Mouse (Mus musculus): ENCODE measurements around the gene Defb20. TPM values are rescaled to one million over a fixed set of nuclear protein-coding genes. Genes with fewer than 3 reads are reported as not detected.

Gene Defb20
- polyA plus RNA-seq (2014; fragmentation: Illumina TruSeq; extraction: RNeasy Lipid Tissue Mini Kit (QIAGEN cat#74804); ENCODE audit: low read depth, low replicate concordance), result not detected

GRCm38 (mm10) chr2:152476763-152477162 lies at the start of gene Defb20:
Gene Defb20 (plus strand): TSS chr2:152477063.

DNA sequence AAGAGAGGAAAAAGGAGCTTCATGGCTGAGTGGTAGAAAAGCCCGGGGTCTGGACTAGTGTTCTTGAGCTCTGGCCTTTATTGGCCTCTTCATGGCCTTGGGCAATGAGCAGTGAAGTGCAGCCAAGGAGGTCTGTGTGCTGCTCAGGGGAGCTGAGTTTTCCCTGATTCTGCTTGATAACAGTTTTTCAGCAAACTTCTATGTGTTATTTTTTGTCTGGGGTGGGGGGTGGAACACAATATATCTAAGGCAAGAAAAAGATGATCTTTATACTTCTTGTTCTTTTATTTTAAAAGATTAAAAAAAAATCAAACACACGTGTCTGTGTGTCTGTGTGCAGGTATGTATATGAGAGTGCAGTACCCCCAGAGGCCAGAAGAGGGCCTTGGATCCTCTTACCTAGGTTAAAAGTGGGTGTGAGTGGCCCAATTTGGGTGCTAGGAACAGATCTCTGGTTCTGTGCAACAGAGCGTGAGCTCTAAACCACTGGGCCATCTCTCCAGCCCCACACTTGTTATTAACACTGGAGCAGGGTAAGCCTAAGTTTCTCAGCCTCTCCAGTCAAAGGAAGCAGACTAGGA lies 12.2 kb upstream of the Defb20 start, which contains the start of gene Defb23:
TSS of gene Defb23 (minus strand) at position 51 of the 581 bp plus-strand sequence.

DNA sequence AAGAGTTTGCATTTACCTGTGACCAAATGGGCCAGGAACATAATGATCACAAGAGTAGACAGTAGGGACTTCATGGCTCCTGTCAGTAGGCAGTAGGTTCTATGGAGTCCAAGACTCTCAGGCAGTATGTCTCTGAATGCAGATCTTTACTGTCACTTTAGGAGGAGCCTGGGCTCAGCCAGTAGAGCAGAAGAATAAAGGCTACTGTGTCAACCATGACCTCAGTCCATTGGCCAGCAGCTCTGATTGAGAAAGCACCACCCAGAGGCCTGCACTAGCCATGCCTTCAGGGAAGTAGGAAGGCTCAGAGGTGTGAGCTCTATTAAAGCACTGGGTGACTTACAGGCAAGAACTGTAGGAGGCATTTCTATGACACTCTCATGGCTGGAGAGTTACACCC lies 13.2 kb downstream of the Defb20 start, which contains the start of gene Defb22:
TSS of gene Defb22 (minus strand) at position 101 of the 400 bp plus-strand sequence.

GRCm38 (mm10) chr2:152511592-152511991 lies 34.7 kb downstream of the Defb20 start, which contains the start of gene Defb26:
Gene Defb26 (minus strand): TSS chr2:152511692.

DNA sequence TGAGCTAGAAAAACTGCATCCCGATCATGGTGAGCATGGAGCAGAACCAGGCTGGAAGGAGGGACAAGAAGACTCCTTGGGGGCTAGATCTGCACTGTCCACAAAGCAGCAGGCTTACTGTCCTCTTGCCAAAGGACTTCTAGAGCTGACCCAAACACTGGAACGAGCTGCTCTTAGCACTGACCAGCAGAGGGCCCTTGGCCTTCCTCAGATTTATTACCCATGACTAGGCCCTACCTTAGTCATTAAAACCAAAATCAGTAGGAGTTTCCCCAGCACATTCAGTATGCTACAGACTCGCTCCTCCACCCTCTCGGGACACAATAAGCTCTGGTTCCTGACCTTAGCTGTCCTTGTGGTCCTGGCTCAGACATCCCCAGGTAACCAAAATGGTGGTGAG lies 41.1 kb downstream of the Defb20 start, which contains the start of gene Defb28:
TSS of gene Defb28 (plus strand) at position 275 of the 400 bp plus-strand sequence.

Other genes with a start within 250 kb of the Defb20 start
- 22.4 TPM for gene Tbc1d20, start 183.2 kb upstream of the Defb20 start, polyA plus RNA-seq (2014; fragmentation: Illumina TruSeq; extraction: RNeasy Lipid Tissue Mini Kit (QIAGEN cat#74804); ENCODE audit: low read depth, low replicate concordance)
- 0.44 TPM for gene Rbck1, start 144.4 kb upstream of the Defb20 start, polyA plus RNA-seq (2014; fragmentation: Illumina TruSeq; extraction: RNeasy Lipid Tissue Mini Kit (QIAGEN cat#74804); ENCODE audit: low read depth, low replicate concordance)
- not detected for gene Trib3, start 133.0 kb upstream of the Defb20 start, polyA plus RNA-seq (2014; fragmentation: Illumina TruSeq; extraction: RNeasy Lipid Tissue Mini Kit (QIAGEN cat#74804); ENCODE audit: low read depth, low replicate concordance)
- gene Nrsn2, start 100.4 kb upstream of the Defb20 start, polyA plus RNA-seq (2014; fragmentation: Illumina TruSeq; extraction: RNeasy Lipid Tissue Mini Kit (QIAGEN cat#74804); ENCODE audit: low read depth, low replicate concordance), result not detected
- gene Sox12, start 79.0 kb upstream of the Defb20 start, polyA plus RNA-seq (2014; fragmentation: Illumina TruSeq; extraction: RNeasy Lipid Tissue Mini Kit (QIAGEN cat#74804); ENCODE audit: low read depth, low replicate concordance), result 0.40 TPM
- gene Zcchc3, start 62.0 kb upstream of the Defb20 start, polyA plus RNA-seq (2014; fragmentation: Illumina TruSeq; extraction: RNeasy Lipid Tissue Mini Kit (QIAGEN cat#74804); ENCODE audit: low read depth, low replicate concordance), result 3.2 TPM
- gene 6820408C15Rik, start 61.5 kb upstream of the Defb20 start, polyA plus RNA-seq (2014; fragmentation: Illumina TruSeq; extraction: RNeasy Lipid Tissue Mini Kit (QIAGEN cat#74804); ENCODE audit: low read depth, low replicate concordance), result 0.36 TPM
- not detected for gene Defb23, start 12.4 kb upstream of the Defb20 start, polyA plus RNA-seq (2014; fragmentation: Illumina TruSeq; extraction: RNeasy Lipid Tissue Mini Kit (QIAGEN cat#74804); ENCODE audit: low read depth, low replicate concordance)
- gene Defb22, start 13.1 kb downstream of the Defb20 start, polyA plus RNA-seq (2014; fragmentation: Illumina TruSeq; extraction: RNeasy Lipid Tissue Mini Kit (QIAGEN cat#74804); ENCODE audit: low read depth, low replicate concordance), result not detected
- 2.1 TPM for gene Defb26, start 34.6 kb downstream of the Defb20 start, polyA plus RNA-seq (2014; fragmentation: Illumina TruSeq; extraction: RNeasy Lipid Tissue Mini Kit (QIAGEN cat#74804); ENCODE audit: low read depth, low replicate concordance)
- gene Defb28, start 41.2 kb downstream of the Defb20 start, polyA plus RNA-seq (2014; fragmentation: Illumina TruSeq; extraction: RNeasy Lipid Tissue Mini Kit (QIAGEN cat#74804); ENCODE audit: low read depth, low replicate concordance), result not detected
- 44.8 TPM for gene Defb29, start 63.0 kb downstream of the Defb20 start, polyA plus RNA-seq (2014; fragmentation: Illumina TruSeq; extraction: RNeasy Lipid Tissue Mini Kit (QIAGEN cat#74804); ENCODE audit: low read depth, low replicate concordance)
- gene Gm17416, start 92.3 kb downstream of the Defb20 start, polyA plus RNA-seq (2014; fragmentation: Illumina TruSeq; extraction: RNeasy Lipid Tissue Mini Kit (QIAGEN cat#74804); ENCODE audit: low read depth, low replicate concordance), result not detected
- not detected for gene Defb21, start 95.7 kb downstream of the Defb20 start, polyA plus RNA-seq (2014; fragmentation: Illumina TruSeq; extraction: RNeasy Lipid Tissue Mini Kit (QIAGEN cat#74804); ENCODE audit: low read depth, low replicate concordance)
- gene Defb19, start 103.2 kb downstream of the Defb20 start, polyA plus RNA-seq (2014; fragmentation: Illumina TruSeq; extraction: RNeasy Lipid Tissue Mini Kit (QIAGEN cat#74804); ENCODE audit: low read depth, low replicate concordance), result not detected
- gene Defb45, start 122.3 kb downstream of the Defb20 start, polyA plus RNA-seq (2014; fragmentation: Illumina TruSeq; extraction: RNeasy Lipid Tissue Mini Kit (QIAGEN cat#74804); ENCODE audit: low read depth, low replicate concordance), result not detected
- not detected for gene Defb36, start 127.3 kb downstream of the Defb20 start, polyA plus RNA-seq (2014; fragmentation: Illumina TruSeq; extraction: RNeasy Lipid Tissue Mini Kit (QIAGEN cat#74804); ENCODE audit: low read depth, low replicate concordance)
- gene Defb25, start 146.0 kb downstream of the Defb20 start, polyA plus RNA-seq (2014; fragmentation: Illumina TruSeq; extraction: RNeasy Lipid Tissue Mini Kit (QIAGEN cat#74804); ENCODE audit: low read depth, low replicate concordance), result not detected
- 1.3 TPM for gene Rem1, start 149.9 kb downstream of the Defb20 start, polyA plus RNA-seq (2014; fragmentation: Illumina TruSeq; extraction: RNeasy Lipid Tissue Mini Kit (QIAGEN cat#74804); ENCODE audit: low read depth, low replicate concordance)
- gene H13, start 192.4 kb downstream of the Defb20 start, polyA plus RNA-seq (2014; fragmentation: Illumina TruSeq; extraction: RNeasy Lipid Tissue Mini Kit (QIAGEN cat#74804); ENCODE audit: low read depth, low replicate concordance), result 32.4 TPM
- gene Mcts2, start 210.0 kb downstream of the Defb20 start, polyA plus RNA-seq (2014; fragmentation: Illumina TruSeq; extraction: RNeasy Lipid Tissue Mini Kit (QIAGEN cat#74804); ENCODE audit: low read depth, low replicate concordance), result 24.4 TPM

Data from kidney, adult 10 weeks (tissue).